Mouse (Mus musculus) MEL (cell line): ENCODE measurements at regions not wholly inside any gene's neighbourhood (a gene's known extent, or its start where the extent isn't known, plus 50 kb on each side); places are given as distances from the start of the nearest gene placed in this dataset.
A peak's percentile ranks its signal among the peaks of the same experiment; 100 is the strongest.

Experiments used
- DNase-seq: peaks from one replicate; pipeline ENCODE4 v3.0.0; 2011; ENCODE audit warnings: low read depth, low spot score
- H3K27ac ChIP-seq: 2 replicates; pipeline ENCODE4 v1.5.1; 2012; ENCODE audit warnings: low read depth, mild to moderate bottlenecking, control low read depth, low read length, moderate library complexity; ENCODE audit not compliant: control insufficient read depth
- H3K27me3 ChIP-seq, 2 experiments: fragments of 150-350 bp in 1 of 2; sonication (generic) in 1 of 2; 2 replicates each; pipeline ENCODE4 v1.6.1; 2012; ENCODE audit warnings: low read length in 2 of 2, mild to moderate bottlenecking in 2 of 2, improper control_type of control experiment in 1 of 2, moderate library complexity in 1 of 2; ENCODE audit not compliant: insufficient read depth in 2 of 2, control insufficient read depth in 1 of 2
- H3K36me3 ChIP-seq, 2 experiments: 2 replicates each; pipeline ENCODE4 v1.6.1; 2012 to 2014; ENCODE audit warnings: low read length in 2 of 2, improper control_type of control experiment in 1 of 2, inconsistent platforms in 1 of 2, mild to moderate bottlenecking in 1 of 2; ENCODE audit not compliant: insufficient read depth in 2 of 2, control insufficient read depth in 1 of 2
- H3K4me1 ChIP-seq, 2 experiments: fragments of 150-350 bp in 1 of 2; sonication (generic) in 1 of 2; 2 replicates each; pipeline ENCODE4 v1.6.1; 2012; ENCODE audit warnings: low read length in 2 of 2, improper control_type of control experiment in 1 of 2, mild to moderate bottlenecking in 1 of 2; ENCODE audit not compliant: insufficient read depth in 2 of 2, control insufficient read depth in 1 of 2
- H3K4me3 ChIP-seq, 2 experiments: fragments of 150-350 bp in 1 of 2; sonication (generic) in 1 of 2; 2 replicates each; pipeline ENCODE4 v1.5.1; 2012; ENCODE audit warnings: low read depth in 2 of 2, low read length in 2 of 2, mild to moderate bottlenecking in 2 of 2, moderate library complexity in 2 of 2, control low read depth in 1 of 2, improper control_type of control experiment in 1 of 2; ENCODE audit not compliant: control insufficient read depth in 1 of 2, insufficient read depth in 1 of 2
- H3K79me2 ChIP-seq: 2 replicates; pipeline ENCODE4 v1.6.1; 2012; ENCODE audit warnings: mild to moderate bottlenecking, low read length, moderate library complexity; ENCODE audit not compliant: control insufficient read depth, poor library complexity, insufficient read depth
- H3K9ac ChIP-seq: 2 replicates; pipeline ENCODE4 v1.6.1; 2012; ENCODE audit warnings: low read depth, mild to moderate bottlenecking, control low read depth, low read length, moderate library complexity; ENCODE audit not compliant: control insufficient read depth, poor library complexity, severe bottlenecking
- H3K9me3 ChIP-seq: fragments of 150-350 bp; sonication (generic); replicated peaks from 2 replicates; pipeline ENCODE4 v1.6.1; 2012; ENCODE audit warnings: mild to moderate bottlenecking, low read length, improper control_type of control experiment, moderate library complexity; ENCODE audit not compliant: insufficient read depth
- CTCF ChIP-seq, 3 experiments: IDR thresholded peaks in 2 of 3; conservative IDR thresholded peaks in 1 of 3; 2 replicates each; pipeline ENCODE4 v1.5.1; 2011 to 2012; ENCODE audit warnings: low read length in 3 of 3, low read depth in 2 of 3, mild to moderate bottlenecking in 2 of 3, improper control_type of control experiment in 1 of 3, inconsistent platforms in 1 of 3, mixed read lengths in 1 of 3, moderate library complexity in 1 of 3; ENCODE audit not compliant: control insufficient read depth in 1 of 3, insufficient read depth in 1 of 3, poor library complexity in 1 of 3, severe bottlenecking in 1 of 3
- E2F4 ChIP-seq: IDR thresholded peaks from 2 replicates; pipeline ENCODE4 v1.6.1; 2011; ENCODE audit warnings: low read depth, low read length, improper control_type of control experiment, borderline replicate concordance
- ELF1 ChIP-seq: IDR thresholded peaks from 2 replicates; pipeline ENCODE4 v1.6.1; 2014; ENCODE audit warnings: low read depth, mild to moderate bottlenecking, inconsistent platforms, low read length, improper control_type of control experiment, moderate library complexity
- EP300 ChIP-seq, 2 experiments: IDR thresholded peaks; 2 replicates each; pipeline ENCODE4 v1.6.1; 2011; ENCODE audit warnings: improper control_type of control experiment in 2 of 2, low read length in 2 of 2, low read depth in 1 of 2, mild to moderate bottlenecking in 1 of 2
- ETS1 ChIP-seq: IDR thresholded peaks from 2 replicates; pipeline ENCODE4 v1.6.1; 2012; ENCODE audit warnings: low read depth, mild to moderate bottlenecking, inconsistent platforms, low read length, improper control_type of control experiment, moderate library complexity
- GABPA ChIP-seq: IDR thresholded peaks from 2 replicates; pipeline ENCODE4 v1.6.1; 2012; ENCODE audit warnings: low read depth, mild to moderate bottlenecking, inconsistent platforms, low read length, improper control_type of control experiment, moderate library complexity
- GATA1 ChIP-seq: IDR thresholded peaks from 2 replicates; pipeline ENCODE4 v1.6.1; 2011; ENCODE audit warnings: low read depth, low read length, improper control_type of control experiment
- MAFK ChIP-seq: IDR thresholded peaks from 2 replicates; pipeline ENCODE4 v1.6.1; 2011; ENCODE audit warnings: low read depth, mild to moderate bottlenecking, low read length, improper control_type of control experiment, borderline replicate concordance
- MAX ChIP-seq: IDR thresholded peaks from 2 replicates; pipeline ENCODE4 v1.6.1; 2011; ENCODE audit warnings: low read length, improper control_type of control experiment
- MAZ ChIP-seq: IDR thresholded peaks from 2 replicates; pipeline ENCODE4 v1.6.1; 2012; ENCODE audit warnings: low read depth, mild to moderate bottlenecking, inconsistent platforms, low read length, improper control_type of control experiment
- MEF2A ChIP-seq: IDR thresholded peaks from 2 replicates; pipeline ENCODE4 v1.6.1; 2014; ENCODE audit warnings: low read depth, mild to moderate bottlenecking, inconsistent platforms, low read length, improper control_type of control experiment; ENCODE audit not compliant: poor library complexity, insufficient replicate concordance, severe bottlenecking; ENCODE audit errors: extremely low read depth
- MXI1 ChIP-seq: IDR thresholded peaks from 2 replicates; pipeline ENCODE4 v1.6.1; 2011; ENCODE audit warnings: mild to moderate bottlenecking, low read depth, low read length, improper control_type of control experiment
- MYB ChIP-seq: IDR thresholded peaks from 2 replicates; pipeline ENCODE4 v1.6.1; 2011; ENCODE audit warnings: mild to moderate bottlenecking, low read depth, low read length, improper control_type of control experiment
- NELFE ChIP-seq: IDR thresholded peaks from 2 replicates; pipeline ENCODE4 v1.6.1; 2011; ENCODE audit warnings: low read depth, low read length, improper control_type of control experiment
- NRF1 ChIP-seq: IDR thresholded peaks from 2 replicates; pipeline ENCODE4 v1.6.1; 2014; ENCODE audit warnings: low read depth, mild to moderate bottlenecking, inconsistent platforms, low read length, improper control_type of control experiment, moderate library complexity; ENCODE audit not compliant: poor library complexity, insufficient read depth, severe bottlenecking
- POLR2A ChIP-seq, 2 experiments: IDR thresholded peaks; 2 replicates each; pipeline ENCODE4 v1.6.1; 2011 to 2012; ENCODE audit warnings: low read length in 2 of 2, mild to moderate bottlenecking in 2 of 2, control low read depth in 1 of 2, improper control_type of control experiment in 1 of 2, low read depth in 1 of 2, moderate library complexity in 1 of 2; ENCODE audit not compliant: control insufficient read depth in 1 of 2, insufficient read depth in 1 of 2, poor library complexity in 1 of 2
- POLR2AphosphoS5 ChIP-seq: IDR thresholded peaks from 2 replicates; pipeline ENCODE4 v1.6.1; 2012; ENCODE audit warnings: low read depth, borderline replicate concordance, mild to moderate bottlenecking, inconsistent platforms, low read length, moderate library complexity, mixed read lengths
- TAL1 ChIP-seq: IDR thresholded peaks from 2 replicates; pipeline ENCODE4 v1.6.1; 2012; ENCODE audit warnings: mild to moderate bottlenecking, inconsistent platforms, low read length, moderate library complexity, mixed read lengths
- TBP ChIP-seq: IDR thresholded peaks from 2 replicates; pipeline ENCODE4 v1.8.0; 2011; ENCODE audit warnings: low read depth, low read length, improper control_type of control experiment
- TCF12 ChIP-seq: IDR thresholded peaks from 2 replicates; pipeline ENCODE4 v1.6.1; 2014; ENCODE audit warnings: low read depth, mild to moderate bottlenecking, inconsistent platforms, low read length, improper control_type of control experiment, moderate library complexity
- USF1 ChIP-seq: IDR thresholded peaks from 2 replicates; pipeline ENCODE4 v1.6.1; 2014; ENCODE audit warnings: low read depth, mild to moderate bottlenecking, inconsistent platforms, low read length, improper control_type of control experiment, moderate library complexity
- ZMIZ1 ChIP-seq: IDR thresholded peaks from 2 replicates; pipeline ENCODE4 v1.6.1; 2012; ENCODE audit warnings: low read depth, mild to moderate bottlenecking, inconsistent platforms, low read length, improper control_type of control experiment, moderate library complexity

GRCm38 (mm10) chr17:83912421-83912820 is 64.7 kb upstream of the Haao start:
- Histone ChIP-seq H3K27ac (no peak overlapping the region), H3K9me3 (no peaks in the 10 kb centered on the region), H3K27me3 (no peaks in the 10 kb centered on the region), H3K79me2 (no peaks in the 10 kb centered on the region), H3K9ac (no peak overlapping the region), H3K4me1 (peaks cover under 1 to 18% of the 10 kb centered on the region in 2 experiments), H3K36me3 (peaks cover 0 to 13% of the 10 kb centered on the region in 2 experiments; a peak in 2 of 4 replicates), H3K4me3 (no peak overlapping the region)
- TF ChIP-seq CTCF (IDR thresholded peaks at IDR 0.05 in 2 of 3, conservative IDR thresholded peaks at IDR 0.05 in 1 of 3; ENCODE audit: control insufficient read depth in 1 of 3, insufficient read depth in 1 of 3, low read depth in 2 of 3, low read length in 3 of 3, poor library complexity in 1 of 3, severe bottlenecking in 1 of 3) (no peak), ETS1 (no peak), MAZ (no peak), USF1 (no peak), NELFE (no peak), NRF1 (no peak), GATA1 (no peak), MEF2A (no peak), MXI1 (no peak)
- no peak for DNase-seq

- 0 out of 2 replicates have a peak overlapping the region, but pooled peaks have one; percentile 15 for H3K9ac ChIP-seq
- H3K79me2 ChIP-seq = no peaks in the 10 kb centered on the region
- H3K36me3 ChIP-seq = peaks cover 0 to 22% of the 10 kb centered on the region in 2 experiments; a peak in 2 of 4 replicates
- no peak for TF ChIP-seq GABPA
- no peak for TF ChIP-seq E2F4
- TF ChIP-seq MAX = no peak
- TF ChIP-seq ZMIZ1 = no peak
- no peak for TF ChIP-seq MAFK
- 0 out of 2 replicates have a peak, but pooled peaks have one; percentile 21 for TF ChIP-seq TBP
- peak; percentile 71 for TF ChIP-seq TAL1
- TF ChIP-seq MYB = no peak
- TF ChIP-seq GATA1 = 0 out of 2 replicates have a peak, but pooled peaks have one; percentile 6
- TF ChIP-seq POLR2A (IDR thresholded peaks at IDR 0.05; ENCODE audit: control insufficient read depth in 1 of 2, insufficient read depth in 1 of 2, low read depth in 1 of 2, low read length in 2 of 2, poor library complexity in 1 of 2) = no peak
- no peak for TF ChIP-seq POLR2AphosphoS5
- peak; percentile 50 for TF ChIP-seq TCF12
- TF ChIP-seq ELF1 = no peak
- TF ChIP-seq EP300 (IDR thresholded peaks at IDR 0.05; ENCODE audit: low read depth in 1 of 2, low read length in 2 of 2) = peak in 1 of 2 experiments; percentile 9; a peak in 1 of 4 replicates
- TF ChIP-seq, all 39 proteins: peak for 5
- Histone ChIP-seq H3K27ac (no peak overlapping the region), H3K4me1 (peaks cover 2 to 29% of the 10 kb centered on the region in 2 experiments), H3K4me3 (peak overlapping the region; percentile 18 to 22; a peak in 1 of 4 replicates), H3K9me3 (no peaks in the 10 kb centered on the region), H3K27me3 (no peaks in the 10 kb centered on the region)
- peak; percentile 71 for DNase-seq
Observed at GRCm38 (mm10) chr17:83908811-83909210, 61.0 kb upstream of the Haao start.
